Mouse (Mus musculus) stomach, postnatal 0 days (tissue): ENCODE results near the gene Fnbp4. TPM values are rescaled to one million over a fixed set of nuclear protein-coding genes. Genes with fewer than 3 reads are reported as not detected.
"Not testable (repeated sequence)": the region's sequence is repeated elsewhere in the genome, so short reads cannot be mapped to it uniquely, and the experiment has no call there.

Source experiments
- ATAC-seq: fragments of 200-750 bp; cut with Nextera tagmentation; 2 replicates; pipeline ENCODE4 v1.8.0; 2017; ENCODE audit not compliant: low FRiP score, low TSS enrichment
- DNase-seq: peaks from one replicate; pipeline ENCODE4 v3.0.0-alpha.2; 2016; ENCODE audit warnings: low spot score
- H3K27ac ChIP-seq: fragments of 300-500 bp; sonication (generic); replicated peaks from 2 replicates; pipeline ENCODE4 v1.5.1; 2014; ENCODE audit warnings: mild to moderate bottlenecking, control low read depth
- H3K27me3 ChIP-seq: fragments of 300-500 bp; sonication (generic); 2 replicates; pipeline ENCODE4 v1.6.1; 2014; ENCODE audit warnings: low read length; ENCODE audit not compliant: control insufficient read depth, insufficient read depth
- H3K36me3 ChIP-seq: fragments of 300-500 bp; sonication (generic); 2 replicates; pipeline ENCODE4 v1.6.1; 2014; ENCODE audit warnings: low read length, mixed read lengths; ENCODE audit not compliant: control insufficient read depth, insufficient read depth
- H3K4me1 ChIP-seq: fragments of 300-500 bp; sonication (generic); replicated peaks from 2 replicates; pipeline ENCODE4 v1.6.1; 2014; ENCODE audit warnings: antibody characterized with exemption; ENCODE audit not compliant: control insufficient read depth, insufficient read depth
- H3K4me2 ChIP-seq: fragments of 300-500 bp; sonication (generic); replicated peaks from 2 replicates; pipeline ENCODE4 v1.6.1; 2014; ENCODE audit warnings: low read depth, mild to moderate bottlenecking, control low read depth, moderate library complexity
- H3K4me3 ChIP-seq: fragments of 300-500 bp; sonication (generic); 2 replicates; pipeline ENCODE4 v1.5.1; 2014; ENCODE audit warnings: low read depth, low read length, control low read depth
- H3K9ac ChIP-seq: fragments of 300-500 bp; sonication (generic); 2 replicates; pipeline ENCODE4 v1.6.1; 2014; ENCODE audit warnings: mild to moderate bottlenecking, low read length, control low read depth, mixed read lengths
- H3K9me3 ChIP-seq: fragments of 300-500 bp; sonication (generic); 2 replicates; pipeline ENCODE4 v1.6.1; 2016; ENCODE audit warnings: low read length; ENCODE audit not compliant: control insufficient read depth
- CTCF ChIP-seq: IDR thresholded peaks from 2 replicates; pipeline ENCODE4 v1.5.1; 2016; ENCODE audit warnings: antibody characterized with exemption, low read depth, mild to moderate bottlenecking, moderate library complexity
- EP300 ChIP-seq: optimal IDR thresholded peaks from 2 replicates; pipeline ENCODE3; 2016; ENCODE audit warnings: antibody characterized with exemption
- WGBS: fragments of 180-500 bp; shearing (Covaris S2); extraction: QIAGEN DNeasy Blood & Tissue Kit; methylation state at CpG from one replicate; pipeline ENCODE4 v1.1.7; 2014; 5-methylcytosine and 5-hydroxymethylcytosine counted together
- polyA plus RNA-seq: library from polyadenylated mRNA; unstranded; fragments of >200 nt; fragmentation: Nextera tagmentation; extraction: Ambion mirVana; gene quantifications from 2 replicates; pipeline ENCODE4 v1.2.1, GENCODE M21; 2015

The Fnbp4 gene
- polyA plus RNA-seq, 1 experiment from 2014 or later: 26.3 TPM

DNA sequence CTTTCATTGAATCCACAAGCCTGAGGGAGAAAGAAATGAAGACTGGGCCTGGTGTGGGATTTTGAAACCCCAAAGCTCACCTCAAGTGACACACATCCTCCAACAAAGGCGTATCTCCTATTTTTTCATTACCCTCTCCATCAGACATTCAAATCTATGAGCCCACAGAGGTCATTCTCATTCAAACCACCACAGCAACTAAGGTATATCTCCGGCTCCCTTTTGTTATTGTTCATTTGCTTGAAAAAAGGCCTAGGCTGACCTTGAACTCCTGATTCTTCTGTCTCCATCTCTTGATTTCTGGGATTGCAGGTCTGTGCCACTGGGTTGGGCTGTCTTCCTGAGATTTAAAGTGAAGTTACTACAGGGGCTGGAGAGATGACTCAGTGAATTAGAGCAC lies 77.8 kb downstream of the Fnbp4 start:
- H3K9ac ChIP-seq: no peak overlapping the region
- H3K36me3 ChIP-seq: no peaks in the 10 kb centered on the region
- no peak overlapping the region for H3K27ac ChIP-seq
- no peaks in the 10 kb centered on the region for H3K9me3 ChIP-seq
- no peak overlapping the region for H3K4me3 ChIP-seq
- DNase-seq: no peak
- 87% methylated on average over 2 of the region's 2 CpGs for WGBS
- ATAC-seq: no peak
- no peak for TF ChIP-seq CTCF
- TF ChIP-seq EP300: no peak
- no peaks in the 10 kb centered on the region for H3K4me1 ChIP-seq
- H3K4me2 ChIP-seq: no peak overlapping the region
- H3K27me3 ChIP-seq: no peaks in the 10 kb centered on the region

DNA sequence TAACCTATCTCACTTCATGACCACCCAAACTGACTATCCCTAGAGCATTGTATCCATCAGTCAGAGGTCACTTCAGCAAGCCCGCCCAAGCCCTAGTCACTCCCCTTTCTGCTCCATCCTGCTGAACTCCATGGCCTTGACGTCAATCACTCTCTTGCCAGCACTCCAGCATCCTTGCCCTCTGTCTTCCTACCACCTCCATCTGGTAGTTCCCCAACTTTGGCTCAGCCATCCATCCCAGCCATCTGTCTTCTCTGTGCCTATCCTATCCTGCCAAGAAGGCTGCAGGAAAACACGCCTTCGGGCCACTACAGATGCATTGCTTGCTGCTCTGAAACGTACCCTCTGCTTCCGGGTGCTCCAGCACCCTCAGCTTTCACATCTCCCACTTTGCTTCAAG lies 78.6 kb downstream of the Fnbp4 start:
- TF ChIP-seq EP300: no peak
- TF ChIP-seq CTCF: no peak
- no peak overlapping the region for H3K4me3 ChIP-seq
- H3K27ac ChIP-seq: no peak overlapping the region
- no peak overlapping the region for H3K4me2 ChIP-seq
- H3K4me1 ChIP-seq: no peaks in the 10 kb centered on the region
- H3K9me3 ChIP-seq: no peaks in the 10 kb centered on the region
- no peaks in the 10 kb centered on the region for H3K36me3 ChIP-seq
- ATAC-seq (no peak), DNase-seq (no peak)
- H3K27me3 ChIP-seq: no peaks in the 10 kb centered on the region
- H3K9ac ChIP-seq: no peak overlapping the region
- 88% methylated on average over 6 of the region's 6 CpGs for WGBS

DNA sequence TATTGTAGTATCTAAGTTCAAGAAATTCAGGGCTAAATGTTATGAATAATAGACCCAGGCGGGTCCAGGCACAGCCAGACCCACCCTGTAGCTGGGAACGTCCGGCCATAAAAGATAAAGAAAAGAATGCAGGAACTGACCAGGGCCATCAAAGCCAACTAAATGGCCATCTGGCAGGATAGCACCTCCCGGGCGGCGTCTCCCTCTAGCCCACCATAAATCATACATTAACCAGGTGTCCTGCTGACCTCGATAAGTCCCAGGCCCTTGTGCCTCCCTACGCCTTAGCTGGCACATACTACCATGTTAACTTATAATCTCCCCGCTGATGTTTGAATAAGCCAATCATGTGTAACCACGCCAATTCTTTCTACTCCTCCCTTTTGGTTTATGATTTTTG lies 79.4 kb downstream of the Fnbp4 start:
- H3K4me3 ChIP-seq, DNase-seq, H3K4me1 ChIP-seq, H3K9ac ChIP-seq, H3K36me3 ChIP-seq, H3K9me3 ChIP-seq, H3K27me3 ChIP-seq, H3K4me2 ChIP-seq, ATAC-seq, H3K27ac ChIP-seq: not testable (repeated sequence)
- WGBS: 61% methylated on average over 10 of the region's 10 CpGs

GRCm38 (mm10) chr2:90825515-90826172 lies 80.5 kb downstream of the Fnbp4 start:
- H3K9me3 ChIP-seq: no peaks in the 10 kb centered on the region
- ATAC-seq: no peak
- H3K4me2 ChIP-seq: no peak overlapping the region
- no peak overlapping the region for H3K9ac ChIP-seq
- no peaks in the 10 kb centered on the region for H3K4me1 ChIP-seq
- WGBS: 75% methylated on average over 11 of the region's 11 CpGs
- H3K36me3 ChIP-seq: no peaks in the 10 kb centered on the region
- DNase-seq: no peak
- TF ChIP-seq CTCF (no peak), EP300 (no peak)
- H3K27ac ChIP-seq: no peak overlapping the region
- no peak overlapping the region for H3K4me3 ChIP-seq
- no peaks in the 10 kb centered on the region for H3K27me3 ChIP-seq

- 54% methylated on average over 7 of the region's 7 CpGs for WGBS
- TF ChIP-seq CTCF: no peak
These were observed 83.6 kb downstream of the Fnbp4 start for GRCm38 (mm10) chr2:90828739-90829138.

More at GRCm38 (mm10) chr2:90828739-90829138, 83.6 kb downstream of the Fnbp4 start:
- Histone ChIP-seq H3K9me3 (no peaks in the 10 kb centered on the region), H3K27me3 (no peaks in the 10 kb centered on the region), H3K4me1 (no peaks in the 10 kb centered on the region), H3K36me3 (no peaks in the 10 kb centered on the region), H3K27ac (no peak overlapping the region), H3K4me3 (no peak overlapping the region), H3K4me2 (no peak overlapping the region), H3K9ac (no peak overlapping the region)
- DNase-seq (no peak), ATAC-seq (no peak)

Other genes starting within 250 kb of the Fnbp4 start
- gene Ptprj, start 164.7 kb upstream of the Fnbp4 start, polyA plus RNA-seq: 2.1 and 2.2 TPM in 2 replicates
- gene Nup160, start 68.2 kb upstream of the Fnbp4 start, polyA plus RNA-seq: 8.1 and 8.4 TPM in 2 replicates
- 0.28 and 0.35 TPM in 2 replicates for gene Agbl2, start 37.4 kb downstream of the Fnbp4 start, polyA plus RNA-seq
- 151 and 155 TPM in 2 replicates for gene Mtch2, start 101.8 kb downstream of the Fnbp4 start, polyA plus RNA-seq
- gene C1qtnf4, start 140.5 kb downstream of the Fnbp4 start, polyA plus RNA-seq: 19.4 and 20.7 TPM in 2 replicates
- gene Kbtbd4, start 159.4 kb downstream of the Fnbp4 start, polyA plus RNA-seq: 16.4 and 18.4 TPM in 2 replicates
- gene Ndufs3, start 159.5 kb downstream of the Fnbp4 start, polyA plus RNA-seq: 224 and 230 TPM in 2 replicates
- 31.0 and 33.7 TPM in 2 replicates for gene Celf1, start 195.0 kb downstream of the Fnbp4 start, polyA plus RNA-seq